Comparison of ENCODE assay signal across 10 mouse cellular contexts in the genomic region with DNA sequence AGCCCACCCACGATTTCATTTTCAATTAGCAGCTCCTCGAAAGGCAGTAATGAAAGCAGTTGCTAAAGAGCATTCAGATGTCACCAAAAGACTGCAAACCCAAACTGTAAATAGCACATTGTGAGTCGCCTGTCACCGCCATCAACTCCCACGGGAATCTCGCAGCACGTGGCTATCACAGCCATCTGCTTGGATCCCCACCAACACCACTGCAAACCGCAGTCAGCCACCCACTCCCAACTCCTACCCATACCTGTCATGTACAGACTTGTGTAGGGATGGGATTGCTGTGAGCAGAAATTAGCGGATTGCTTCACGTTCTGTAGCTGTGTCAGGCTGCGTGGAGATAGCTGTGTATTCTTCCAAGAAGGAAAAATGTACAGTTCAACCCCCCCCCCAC.
DNase-seq lines count a peak whose midpoint lies in the region; ATAC-seq and TF ChIP-seq lines count a peak whose summit lies in the region.
"Had no signal": no experiment of that assay in that cellular context is flagged by ENCODE, and none has a peak within 500 bp of the region (broad histone marks: within the 10 kb centered on the region; RNA-seq: fewer than 3 reads in every experiment).

No protein-coding gene starts in this region.

- no peaks in the 10 kb centered on the region for H3K27me3 ChIP-seq in hindbrain, embryonic 12.5 days
- H3K27me3 ChIP-seq in hindbrain, embryonic 16.5 days (replicated peaks; ENCODE audit: control insufficient read depth, insufficient read depth, low read length), result no peaks in the 10 kb centered on the region
- no peaks in the 10 kb centered on the region for H3K27me3 ChIP-seq in stomach, postnatal 0 days (ENCODE audit: control insufficient read depth, insufficient read depth, low read length)
- H3K27me3 ChIP-seq: lung, embryonic 15.5 days; midbrain, embryonic 13.5 days had no signal

- ATAC-seq in hindbrain, embryonic 12.5 days (ENCODE audit: low FRiP score), result 0 out of 2 replicates have a peak, but pooled peaks have one; percentile 13
- ATAC-seq in hindbrain, embryonic 16.5 days, result no peak
- no peak for ATAC-seq in stomach, postnatal 0 days (ENCODE audit: low FRiP score, low TSS enrichment)
- ATAC-seq: midbrain, embryonic 13.5 days had no signal

- peak; percentile 61 for DNase-seq in layer of hippocampus, adult 11-12 months (ENCODE audit: low spot score)
- peak; percentile 83 to 85 for DNase-seq in left cerebral cortex, adult 9 months (ENCODE audit: low spot score in 2 of 2)
- DNase-seq in telencephalon, adult 2 months (ENCODE audit: low read depth, low spot score), result peak; percentile 88
- no peak for DNase-seq in stomach, postnatal 0 days (ENCODE audit: low spot score)
- DNase-seq in kidney, adult 11 months, result no peak
- DNase-seq: cerebellum, postnatal 25 days had no signal

- TF ChIP-seq EP300 in stomach, postnatal 0 days (optimal IDR thresholded peaks at IDR 0.05), result no peak

- H3K4me1 ChIP-seq in hindbrain, embryonic 12.5 days, result peaks cover 21% of the 10 kb centered on the region
- H3K4me1 ChIP-seq in hindbrain, embryonic 16.5 days (ENCODE audit: control insufficient read depth, insufficient read depth, low read depth, low read length), result peaks cover 10% of the 10 kb centered on the region
- H3K4me1 ChIP-seq in stomach, postnatal 0 days (replicated peaks; ENCODE audit: control insufficient read depth, insufficient read depth), result no peaks in the 10 kb centered on the region

- H3K27ac ChIP-seq in hindbrain, embryonic 12.5 days, result no peak overlapping the region
- no peak overlapping the region for H3K27ac ChIP-seq in hindbrain, embryonic 16.5 days (ENCODE audit: low read depth, low read length)
- no peak overlapping the region for H3K27ac ChIP-seq in stomach, postnatal 0 days (replicated peaks)
- H3K27ac ChIP-seq: lung, embryonic 15.5 days; midbrain, embryonic 13.5 days had no signal

- WGBS in hindbrain, embryonic 12.5 days, result 62% methylated on average over 11 of the region's 11 CpGs
- WGBS in hindbrain, embryonic 16.5 days, result 40% methylated on average over 11 of the region's 11 CpGs
- 70% methylated on average over 11 of the region's 11 CpGs for WGBS in stomach, postnatal 0 days

- no peaks in the 10 kb centered on the region for H3K9me3 ChIP-seq in hindbrain, embryonic 12.5 days (replicated peaks)
- H3K9me3 ChIP-seq in hindbrain, embryonic 16.5 days (ENCODE audit: control insufficient read depth, low read length), result no peaks in the 10 kb centered on the region
- H3K9me3 ChIP-seq in stomach, postnatal 0 days (ENCODE audit: control insufficient read depth, low read length), result no peaks in the 10 kb centered on the region
- H3K9me3 ChIP-seq: lung, embryonic 15.5 days; midbrain, embryonic 13.5 days had no signal

- TF ChIP-seq CTCF in stomach, postnatal 0 days (IDR thresholded peaks at IDR 0.05; ENCODE audit: low read depth), result no peak

- no peak overlapping the region for H3K4me3 ChIP-seq in hindbrain, embryonic 12.5 days
- no peak overlapping the region for H3K4me3 ChIP-seq in hindbrain, embryonic 16.5 days (ENCODE audit: low read length)
- no peak overlapping the region for H3K4me3 ChIP-seq in stomach, postnatal 0 days (ENCODE audit: low read depth, low read length)
- H3K4me3 ChIP-seq: lung, embryonic 15.5 days; midbrain, embryonic 13.5 days had no signal

- no peak overlapping the region for H3K4me2 ChIP-seq in hindbrain, embryonic 12.5 days (replicated peaks)
- H3K4me2 ChIP-seq in hindbrain, embryonic 16.5 days (ENCODE audit: low read length), result no peak overlapping the region
- no peak overlapping the region for H3K4me2 ChIP-seq in stomach, postnatal 0 days (replicated peaks; ENCODE audit: low read depth)
- H3K4me2 ChIP-seq: lung, embryonic 15.5 days; midbrain, embryonic 13.5 days had no signal

- H3K36me3 ChIP-seq in hindbrain, embryonic 12.5 days, result no peaks in the 10 kb centered on the region
- no peaks in the 10 kb centered on the region for H3K36me3 ChIP-seq in hindbrain, embryonic 16.5 days (ENCODE audit: control insufficient read depth, insufficient read depth, low read length)
- H3K36me3 ChIP-seq in stomach, postnatal 0 days (ENCODE audit: control insufficient read depth, insufficient read depth, low read length), result no peaks in the 10 kb centered on the region
- H3K36me3 ChIP-seq: lung, embryonic 15.5 days; midbrain, embryonic 13.5 days had no signal

- no peak overlapping the region for H3K9ac ChIP-seq in hindbrain, embryonic 12.5 days
- no peak overlapping the region for H3K9ac ChIP-seq in hindbrain, embryonic 16.5 days (ENCODE audit: low read depth, low read length)
- no peak overlapping the region for H3K9ac ChIP-seq in stomach, postnatal 0 days (ENCODE audit: low read length)
- H3K9ac ChIP-seq: lung, embryonic 15.5 days; midbrain, embryonic 13.5 days had no signal

Comparison
In these comparisons a context has a peak if more than half of its experiments do, and no peak if none do; other contexts are left out.
1. DNase-seq: peak in layer of hippocampus, adult 11-12 months (single experiment), left cerebral cortex, adult 9 months (2 of 2) and telencephalon, adult 2 months (single experiment); none in stomach, postnatal 0 days (single experiment) and kidney, adult 11 months (single experiment).